In genomic region chr2:119236682-119237209, GRCm38 (mm10) we compare ENCODE assay signal across 7 mouse cellular contexts. TPM values are rescaled to one million over a fixed set of nuclear protein-coding genes. Genes with fewer than 3 reads are reported as not detected.
DNase-seq lines count a peak whose midpoint lies in the region; ATAC-seq and TF ChIP-seq lines count a peak whose summit lies in the region.

No protein-coding gene starts in this region.

- peak overlapping the region; percentile 53 for H3K4me3 ChIP-seq in lung, postnatal 0 days (ENCODE audit: low read depth, low read length)
- peak overlapping the region; percentile 58 for H3K4me3 ChIP-seq in forebrain, embryonic 10.5 days
- H3K4me3 ChIP-seq in limb, embryonic 11.5 days (ENCODE audit: low read depth, low read length), result peak overlapping the region; percentile 46
- H3K4me3 ChIP-seq in stomach, embryonic 14.5 days (ENCODE audit: low read depth, low read length), result peak overlapping the region; percentile 49

- DNase-seq in lung, postnatal 0 days (ENCODE audit: low spot score), result no peak
- DNase-seq in lung, postnatal 4 days, result no peak
- DNase-seq in forebrain, embryonic 10.5 days (ENCODE audit: extremely low spot score, low spot score), result peak; percentile 22
- peak; percentile 50 for DNase-seq in limb, embryonic 11.5 days (ENCODE audit: low spot score)
- DNase-seq in right cerebral cortex, postnatal 25 days, result no peak
- DNase-seq in right cerebral cortex, postnatal 4 days, result no peak

- peak overlapping the region; percentile 56 for H3K9ac ChIP-seq in lung, postnatal 0 days (replicated peaks; ENCODE audit: low read depth)
- no peak overlapping the region for H3K9ac ChIP-seq in limb, embryonic 11.5 days (ENCODE audit: low read length)
- peak overlapping the region; percentile 59 for H3K9ac ChIP-seq in stomach, embryonic 14.5 days (replicated peaks; ENCODE audit: low read depth, low read length)

- peak overlapping the region; percentile 88 for H3K27ac ChIP-seq in lung, postnatal 0 days (ENCODE audit: low read length)
- peak overlapping the region; percentile 36; the same call in 1 of the 2 replicates for H3K27ac ChIP-seq in forebrain, embryonic 10.5 days
- H3K27ac ChIP-seq in limb, embryonic 11.5 days (replicated peaks; ENCODE audit: low read depth, low read length), result no peak overlapping the region
- peak overlapping the region; percentile 40; the same call in 1 of the 2 replicates for H3K27ac ChIP-seq in stomach, embryonic 14.5 days (ENCODE audit: low read length)

- TF ChIP-seq CTCF in lung, postnatal 0 days (IDR thresholded peaks at IDR 0.05), result no peak

- 8% methylated on average over 25 of the region's 25 CpGs for WGBS in lung, postnatal 0 days
- WGBS in forebrain, embryonic 10.5 days, result 5% methylated on average over 25 of the region's 25 CpGs
- WGBS in limb, embryonic 11.5 days, result 8% methylated on average over 25 of the region's 25 CpGs
- 7% methylated on average over 25 of the region's 25 CpGs for WGBS in stomach, embryonic 14.5 days

- H3K4me2 ChIP-seq in lung, postnatal 0 days (replicated peaks; ENCODE audit: low read depth, low read length), result peak overlapping the region; percentile 72
- peak overlapping the region; percentile 87 for H3K4me2 ChIP-seq in limb, embryonic 11.5 days (ENCODE audit: low read depth, severe bottlenecking)
- peak overlapping the region; percentile 44 for H3K4me2 ChIP-seq in stomach, embryonic 14.5 days (replicated peaks; ENCODE audit: low read depth, low read length)

- H3K27me3 ChIP-seq in lung, postnatal 0 days (replicated peaks; ENCODE audit: insufficient read depth, low read length), result peaks cover 18% of the 10 kb centered on the region; the same call in 1 of the 2 replicates
- peaks cover 71% of the 10 kb centered on the region for H3K27me3 ChIP-seq in forebrain, embryonic 10.5 days (ENCODE audit: poor library complexity, severe bottlenecking)
- H3K27me3 ChIP-seq in limb, embryonic 11.5 days (ENCODE audit: control insufficient read depth, insufficient read depth, low read length), result peaks cover 44% of the 10 kb centered on the region
- peaks cover 23% of the 10 kb centered on the region for H3K27me3 ChIP-seq in stomach, embryonic 14.5 days (ENCODE audit: control insufficient read depth, insufficient read depth, low read length)

- no peaks in the 10 kb centered on the region for H3K9me3 ChIP-seq in lung, postnatal 0 days (ENCODE audit: low read length)
- H3K9me3 ChIP-seq in forebrain, embryonic 10.5 days, result no peaks in the 10 kb centered on the region
- no peaks in the 10 kb centered on the region for H3K9me3 ChIP-seq in limb, embryonic 11.5 days (ENCODE audit: control insufficient read depth, low read length)
- H3K9me3 ChIP-seq in stomach, embryonic 14.5 days (ENCODE audit: control insufficient read depth, low read depth, low read length), result no peaks in the 10 kb centered on the region

- H3K36me3 ChIP-seq in lung, postnatal 0 days (ENCODE audit: insufficient read depth, low read length), result no peaks in the 10 kb centered on the region
- H3K36me3 ChIP-seq in forebrain, embryonic 10.5 days (replicated peaks), result no peaks in the 10 kb centered on the region
- no peaks in the 10 kb centered on the region for H3K36me3 ChIP-seq in limb, embryonic 11.5 days (ENCODE audit: control insufficient read depth, insufficient read depth, low read length)
- H3K36me3 ChIP-seq in stomach, embryonic 14.5 days (ENCODE audit: control insufficient read depth, insufficient read depth, low read length), result no peaks in the 10 kb centered on the region

- H3K4me1 ChIP-seq in lung, postnatal 0 days (ENCODE audit: insufficient read depth, low read depth, low read length), result no peaks in the 10 kb centered on the region; the same call in none of the 2 replicates
- peaks cover 15% of the 10 kb centered on the region for H3K4me1 ChIP-seq in forebrain, embryonic 10.5 days
- H3K4me1 ChIP-seq in limb, embryonic 11.5 days (ENCODE audit: control insufficient read depth, insufficient read depth, low read length), result peaks cover 11% of the 10 kb centered on the region
- 0 out of 2 replicates have a peak, but pooled peaks cover 3% of the 10 kb centered on the region for H3K4me1 ChIP-seq in stomach, embryonic 14.5 days (ENCODE audit: control insufficient read depth, insufficient read depth, low read length)

- TF ChIP-seq EP300 in lung, postnatal 0 days (IDR thresholded peaks at IDR 0.05), result no peak

- ATAC-seq in lung, postnatal 0 days, result no peak
- ATAC-seq in limb, embryonic 11.5 days (ENCODE audit: insufficient number of reproducible peaks, low FRiP score, low TSS enrichment, low read depth), result no peak
- no peak for ATAC-seq in stomach, embryonic 14.5 days (ENCODE audit: insufficient number of reproducible peaks, insufficient read depth, low FRiP score, low read depth)

RNA-seq across cellular contexts. Expression of gene Spint1, which starts 0.4 kb away (rescaled TPM):
- 53.7 and 54.8 TPM in 2 replicates for polyA plus RNA-seq in lung, postnatal 0 days (2015; fragmentation: Nextera tagmentation; extraction: Ambion mirVana)
- polyA plus RNA-seq in forebrain, embryonic 10.5 days (2016; fragmentation: Nextera tagmentation; extraction: Ambion mirVana), result 3.5 and 4.4 TPM in 2 replicates
- polyA plus RNA-seq in limb, embryonic 11.5 days (2014; fragmentation: Nextera tagmentation; extraction: Ambion mirVana), result 6.1 and 8.0 TPM in 2 replicates
- 51.9 and 55.9 TPM in 2 replicates for polyA plus RNA-seq in stomach, embryonic 14.5 days (2014; fragmentation: Nextera tagmentation; extraction: Ambion mirVana)

RNA-seq across cellular contexts. Expression of gene Ppp1r14d, which starts 7.0 kb away (rescaled TPM):
- polyA plus RNA-seq in lung, postnatal 0 days (2015; fragmentation: Nextera tagmentation; extraction: Ambion mirVana), result 2.1 and 2.2 TPM in 2 replicates
- 0.19 TPM in 1 of 2 replicates, not detected in the other for polyA plus RNA-seq in forebrain, embryonic 10.5 days (2016; fragmentation: Nextera tagmentation; extraction: Ambion mirVana)
- 0.20 TPM in 1 of 2 replicates, not detected in the other for polyA plus RNA-seq in limb, embryonic 11.5 days (2014; fragmentation: Nextera tagmentation; extraction: Ambion mirVana)
- polyA plus RNA-seq in stomach, embryonic 14.5 days (2014; fragmentation: Nextera tagmentation; extraction: Ambion mirVana), result 0.67 and 1.00 TPM in 2 replicates

RNA-seq across cellular contexts. Expression of gene Dnajc17, which starts 28.2 kb away (rescaled TPM):
- 11.8 and 13.2 TPM in 2 replicates for polyA plus RNA-seq in lung, postnatal 0 days (2015; fragmentation: Nextera tagmentation; extraction: Ambion mirVana)
- polyA plus RNA-seq in forebrain, embryonic 10.5 days (2016; fragmentation: Nextera tagmentation; extraction: Ambion mirVana), result 21.6 and 28.2 TPM in 2 replicates
- polyA plus RNA-seq in limb, embryonic 11.5 days (2014; fragmentation: Nextera tagmentation; extraction: Ambion mirVana), result 28.7 and 29.0 TPM in 2 replicates
- 18.3 and 19.1 TPM in 2 replicates for polyA plus RNA-seq in stomach, embryonic 14.5 days (2014; fragmentation: Nextera tagmentation; extraction: Ambion mirVana)

RNA-seq across cellular contexts. Expression of gene Zfyve19, which starts 28.3 kb away (rescaled TPM):
- 32.0 TPM in 2 replicates for polyA plus RNA-seq in lung, postnatal 0 days (2015; fragmentation: Nextera tagmentation; extraction: Ambion mirVana)
- 53.9 and 56.9 TPM in 2 replicates for polyA plus RNA-seq in forebrain, embryonic 10.5 days (2016; fragmentation: Nextera tagmentation; extraction: Ambion mirVana)
- 52.6 and 55.0 TPM in 2 replicates for polyA plus RNA-seq in limb, embryonic 11.5 days (2014; fragmentation: Nextera tagmentation; extraction: Ambion mirVana)
- polyA plus RNA-seq in stomach, embryonic 14.5 days (2014; fragmentation: Nextera tagmentation; extraction: Ambion mirVana), result 44.3 and 44.4 TPM in 2 replicates

RNA-seq across cellular contexts. Expression of gene Rhov, which starts 34.3 kb away (rescaled TPM):
- polyA plus RNA-seq in lung, postnatal 0 days (2015; fragmentation: Nextera tagmentation; extraction: Ambion mirVana), result 3.0 and 3.1 TPM in 2 replicates
- polyA plus RNA-seq in forebrain, embryonic 10.5 days (2016; fragmentation: Nextera tagmentation; extraction: Ambion mirVana), result 0.44 and 0.58 TPM in 2 replicates
- 2.7 and 4.3 TPM in 2 replicates for polyA plus RNA-seq in limb, embryonic 11.5 days (2014; fragmentation: Nextera tagmentation; extraction: Ambion mirVana)
- 6.0 and 8.6 TPM in 2 replicates for polyA plus RNA-seq in stomach, embryonic 14.5 days (2014; fragmentation: Nextera tagmentation; extraction: Ambion mirVana)

Comparison
In these comparisons a context has a peak if more than half of its experiments do, and no peak if none do; other contexts are left out.
1. DNase-seq: peak in forebrain, embryonic 10.5 days (single experiment) and limb, embryonic 11.5 days (single experiment); none in lung, postnatal 0 days (single experiment), lung, postnatal 4 days (0 of 2), right cerebral cortex, postnatal 25 days (single experiment) and right cerebral cortex, postnatal 4 days (single experiment).
2. Peak in every context shown above with its lines, with median percentiles within 50 percentile points of each other: H3K4me2 ChIP-seq and H3K4me3 ChIP-seq.